Mouse (Mus musculus) bone marrow, adult 2 months (tissue): ENCODE data around the gene Vps50. TPM values are rescaled to one million over a fixed set of nuclear protein-coding genes. Genes with fewer than 3 reads are reported as not detected.
A peak's percentile ranks its signal among the peaks of the same experiment; 100 is the strongest.
"Not testable (repeated sequence)": the region's sequence is repeated elsewhere in the genome, so short reads cannot be mapped to it uniquely, and the experiment has no call there.

Experiments used
- H3K27ac ChIP-seq: fragments of 200-500 bp; 2 replicates; pipeline ENCODE4 v1.5.1; 2012; ENCODE audit warnings: low read depth, mild to moderate bottlenecking, control low read depth, inconsistent platforms, low read length; ENCODE audit not compliant: control insufficient read depth, poor library complexity, insufficient read depth
- H3K4me1 ChIP-seq: fragments of 200-500 bp; 2 replicates; pipeline ENCODE4 v1.6.1; 2011; ENCODE audit warnings: low read length; ENCODE audit not compliant: control insufficient read depth, insufficient read depth
- H3K4me3 ChIP-seq: fragments of 200-500 bp; replicated peaks from 2 replicates; pipeline ENCODE3; 2011; ENCODE audit warnings: mild to moderate bottlenecking, low read depth, low read length, control low read depth; ENCODE audit not compliant: control insufficient read depth
- CTCF ChIP-seq: fragments of 200-500 bp; IDR thresholded peaks from 2 replicates; pipeline ENCODE4 v1.5.1; 2011; ENCODE audit warnings: low read length, control low read depth; ENCODE audit not compliant: control insufficient read depth, insufficient read depth
- POLR2A ChIP-seq: fragments of 200-500 bp; IDR thresholded peaks from 2 replicates; pipeline ENCODE4 v1.6.1; 2011; ENCODE audit warnings: low read depth, mild to moderate bottlenecking, control low read depth, low read length, borderline replicate concordance; ENCODE audit not compliant: control insufficient read depth
- WGBS: fragments of 180-500 bp; shearing (Covaris S2); methylation state at CpG from one replicate; pipeline ENCODE4 v1.1.7; 2018; 5-methylcytosine and 5-hydroxymethylcytosine counted together
- polyA plus RNA-seq: library from polyadenylated mRNA; stranded (reverse); fragments of >200 nt; gene quantifications from 2 replicates; pipeline ENCODE4 v1.2.4, GENCODE M21; 2011; ENCODE audit warnings: low replicate concordance; ENCODE audit not compliant: missing spikeins, insufficient read depth, insufficient read length

Gene Vps50
- polyA plus RNA-seq, 1 experiment = 16.0 TPM

GRCm38 (mm10) chr6:3565667-3566066 lies 67.5 kb downstream of the Vps50 start:
- H3K4me3 ChIP-seq = no peak overlapping the region
- 79% methylated on average over 1 of the region's 1 CpGs for whole genome bisulfite sequencing
- H3K27ac ChIP-seq = peak overlapping the region; percentile 15; the same call in 1 of the 2 replicates
- TF ChIP-seq CTCF = no peak
- TF ChIP-seq POLR2A = no peak
- peaks cover 2% of the 10 kb centered on the region; the same call in 1 of the 2 replicates for H3K4me1 ChIP-seq

- TF ChIP-seq POLR2A (no peak), CTCF (no peak)
- H3K4me1 ChIP-seq = peaks cover 2% of the 10 kb centered on the region; the same call in 1 of the 2 replicates
- no peak overlapping the region for H3K4me3 ChIP-seq
- H3K27ac ChIP-seq = no peak overlapping the region
- 92% methylated on average over 7 of the region's 7 CpGs for WGBS
These were observed 69.0 kb downstream of the Vps50 start for GRCm38 (mm10) chr6:3567071-3567610.

DNA sequence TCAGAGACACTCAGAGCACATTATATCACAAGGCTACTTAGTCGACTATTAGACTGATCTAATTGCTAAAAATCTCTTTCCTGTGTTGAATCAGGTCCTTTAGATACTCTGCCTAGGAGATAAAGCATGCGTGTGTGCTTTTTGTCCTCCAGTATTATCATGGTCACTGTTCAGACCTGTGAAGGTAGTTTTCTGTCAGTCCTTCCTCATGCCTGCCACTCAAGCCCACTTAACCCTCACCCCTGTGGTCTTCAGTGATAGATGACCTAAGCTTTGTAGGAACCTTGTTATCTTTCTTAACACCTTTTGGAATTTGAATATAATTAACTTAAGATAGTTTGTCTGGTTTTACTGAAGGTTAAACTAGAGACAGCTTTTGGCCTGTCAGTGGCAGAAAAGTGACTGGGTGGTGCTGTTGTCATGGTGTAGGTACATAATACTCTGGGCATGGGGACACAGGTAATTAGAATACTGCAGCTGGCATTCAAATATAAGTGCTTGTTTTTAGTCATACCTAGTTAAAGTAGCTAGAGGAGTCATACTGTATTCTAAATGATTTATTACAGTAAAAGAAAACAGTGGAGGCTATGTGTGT lies 74.1 kb downstream of the Vps50 start:
- Histone ChIP-seq H3K4me3 (no peak overlapping the region), H3K4me1 (no peaks in the 10 kb centered on the region), H3K27ac (no peak overlapping the region)
- TF ChIP-seq POLR2A = no peak
- no peak for TF ChIP-seq CTCF
- whole genome bisulfite sequencing = 63% methylated on average over 2 of the region's 2 CpGs

DNA sequence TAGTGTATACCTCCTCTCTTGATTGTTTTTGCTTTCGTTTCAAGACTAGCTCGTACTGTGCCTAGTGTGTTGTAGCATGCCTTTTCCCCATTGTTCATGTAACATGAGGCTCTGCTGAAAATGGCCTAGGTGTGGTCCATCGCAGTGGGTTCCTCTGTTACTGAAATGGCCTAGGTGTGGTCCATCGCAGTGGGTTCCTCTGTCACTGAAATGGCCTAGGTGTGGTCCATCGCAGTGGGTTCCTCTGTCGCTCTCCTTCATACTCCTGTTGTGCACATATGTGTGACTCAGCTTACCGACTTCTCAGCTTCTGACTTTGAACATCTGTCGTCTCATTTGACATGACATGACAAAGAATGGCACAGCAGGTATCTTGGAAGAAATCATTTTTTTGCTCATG lies 75.6 kb downstream of the Vps50 start:
- no peaks in the 10 kb centered on the region for H3K4me1 ChIP-seq
- no peak for TF ChIP-seq CTCF
- no peak for TF ChIP-seq POLR2A
- WGBS = 88% methylated on average over 8 of the region's 8 CpGs

GRCm38 (mm10) chr6:3585402-3585801 lies 87.2 kb downstream of the Vps50 start:
- Histone ChIP-seq H3K4me3 (no peak overlapping the region), H3K27ac (no peak overlapping the region), H3K4me1 (no peaks in the 10 kb centered on the region; the same call in 1 of the 2 replicates)
- TF ChIP-seq POLR2A (no peak), CTCF (no peak)
- WGBS = 94% methylated on average over 1 of the region's 1 CpGs

More for the DNA sequence above, 75.6 kb downstream of the Vps50 start:
- Histone ChIP-seq H3K27ac (no peak overlapping the region), H3K4me3 (no peak overlapping the region)

DNA sequence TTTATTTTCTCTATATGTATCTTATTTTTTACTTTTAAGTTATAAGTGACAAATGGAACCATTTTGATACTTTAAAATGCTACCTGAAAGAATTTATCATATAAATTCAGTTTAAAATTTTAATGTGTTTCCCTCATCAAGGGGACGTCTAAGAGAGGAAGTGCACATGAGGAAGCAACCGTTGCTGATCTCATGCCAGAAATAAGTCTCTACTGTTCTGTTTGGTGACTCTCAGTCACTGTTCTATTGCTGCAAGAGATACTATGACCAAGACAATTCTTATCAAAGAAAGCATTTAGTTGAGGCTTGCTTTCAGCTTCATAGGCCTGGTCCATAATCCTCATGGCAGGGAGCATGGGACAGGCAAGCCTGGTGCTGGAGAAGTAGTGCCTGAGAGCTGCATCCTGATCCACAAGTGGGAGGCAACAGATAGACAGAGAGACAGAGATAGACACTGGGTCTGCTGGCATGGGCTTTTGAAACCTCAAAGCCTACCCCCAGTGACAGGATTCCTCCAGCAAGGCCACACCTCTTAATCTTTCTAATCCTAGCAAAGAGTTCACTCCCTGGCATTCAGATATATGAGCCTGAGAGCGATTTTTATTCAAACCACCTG lies 92.2 kb downstream of the Vps50 start:
- TF ChIP-seq POLR2A (no peak), CTCF (no peak)
- H3K4me3 ChIP-seq = no peak overlapping the region
- H3K27ac ChIP-seq = no peak overlapping the region; the same call in 1 of the 2 replicates
- 33% methylated on average over 3 of the region's 3 CpGs for WGBS
- peaks cover 3% of the 10 kb centered on the region for H3K4me1 ChIP-seq

- TF ChIP-seq POLR2A = no peak
- no peak for TF ChIP-seq CTCF
- no peak overlapping the region for H3K27ac ChIP-seq
- H3K4me1 ChIP-seq = peaks cover 3% of the 10 kb centered on the region
- H3K4me3 ChIP-seq = no peak overlapping the region
- WGBS = 91% methylated on average over 1 of the region's 1 CpGs
These were observed 96.1 kb downstream of the Vps50 start for GRCm38 (mm10) chr6:3594246-3594645.

- H3K4me1 ChIP-seq = no peaks in the 10 kb centered on the region
- WGBS = 80% methylated on average over 2 of the region's 2 CpGs
- no peak overlapping the region for H3K27ac ChIP-seq
- TF ChIP-seq POLR2A (no peak), CTCF (no peak)
- no peak overlapping the region for H3K4me3 ChIP-seq
These were observed 114.6 kb downstream of the Vps50 start for GRCm38 (mm10) chr6:3612827-3613226.

GRCm38 (mm10) chr6:3620428-3621387 lies 122.5 kb downstream of the Vps50 start:
- not testable (repeated sequence) for H3K4me1 ChIP-seq, H3K27ac ChIP-seq, H3K4me3 ChIP-seq
- 44% methylated on average over 12 of the region's 13 CpGs for WGBS
